Mouse (Mus musculus) embryonic fibroblast, embryonic 13.5 days (primary cell): ENCODE data around the gene Lrrc9. TPM values are rescaled to one million over a fixed set of nuclear protein-coding genes. Genes with fewer than 3 reads are reported as not detected.

ENCODE experiments used
- H3K27ac ChIP-seq: 2 replicates; pipeline ENCODE4 v1.5.1; 2012; ENCODE audit warnings: low read length, control low read depth, inconsistent platforms; ENCODE audit not compliant: insufficient read depth
- H3K4me1 ChIP-seq: 2 replicates; pipeline ENCODE4 v1.6.1; 2011; ENCODE audit warnings: low read length; ENCODE audit not compliant: control insufficient read depth, insufficient read depth
- H3K4me3 ChIP-seq: 2 replicates; pipeline ENCODE4 v1.5.1; 2011; ENCODE audit warnings: mild to moderate bottlenecking, control low read depth, low read length; ENCODE audit not compliant: insufficient read depth
- CTCF ChIP-seq: IDR thresholded peaks from 2 replicates; pipeline ENCODE4 v1.5.1; 2011; ENCODE audit warnings: mild to moderate bottlenecking, control low read depth, low read length, moderate library complexity, borderline replicate concordance; ENCODE audit not compliant: insufficient read depth
- POLR2A ChIP-seq: IDR thresholded peaks from 2 replicates; pipeline ENCODE4 v1.6.1; 2011; ENCODE audit warnings: low read depth, mild to moderate bottlenecking, control low read depth, low read length, moderate library complexity
- polyA plus RNA-seq: library from polyadenylated mRNA; stranded (reverse); fragments of >200 nt; gene quantifications from 2 replicates; pipeline ENCODE4 v1.2.4, GENCODE M21; 2011; ENCODE audit warnings: low read depth; ENCODE audit not compliant: missing spikeins, insufficient read length

Lrrc9 gene
- polyA plus RNA-seq, 1 experiment: 0.67 TPM

GRCm38 (mm10) chr12:72427722-72428126 is 13.9 kb upstream of the Lrrc9 start:
- Histone ChIP-seq H3K27ac (no peak overlapping the region), H3K4me3 (no peak overlapping the region), H3K4me1 (no peaks in the 10 kb centered on the region)
- TF ChIP-seq POLR2A (no peak), CTCF (peak; percentile 69; the same call in 1 of the 2 replicates)

DNA sequence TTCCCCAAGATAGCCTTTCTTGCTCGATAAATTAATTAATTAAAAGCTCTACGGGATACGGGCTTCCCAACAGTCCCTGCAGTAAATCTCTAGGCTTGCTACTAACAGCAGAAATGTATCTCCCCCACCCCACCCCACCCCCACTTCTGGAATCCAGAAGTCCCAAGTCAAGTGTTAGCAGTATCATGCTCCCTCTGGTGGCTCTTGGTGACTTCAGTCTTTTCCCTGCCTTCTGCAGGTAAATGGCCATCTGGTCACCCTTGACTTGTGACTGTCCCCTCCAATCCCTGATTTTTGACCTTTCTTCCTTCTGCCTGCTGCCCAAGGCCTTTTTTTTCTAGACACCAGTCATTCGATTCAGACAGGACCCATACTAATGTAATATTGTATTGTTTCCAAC is 9.5 kb upstream of the Lrrc9 start:
- Histone ChIP-seq H3K4me3 (no peak overlapping the region), H3K4me1 (no peaks in the 10 kb centered on the region), H3K27ac (no peak overlapping the region)
- no peak for TF ChIP-seq CTCF
- TF ChIP-seq POLR2A: no peak

GRCm38 (mm10) chr12:72433241-72433865 is 8.3 kb upstream of the Lrrc9 start:
- H3K27ac ChIP-seq: no peak overlapping the region
- H3K4me3 ChIP-seq: no peak overlapping the region
- no peaks in the 10 kb centered on the region for H3K4me1 ChIP-seq
- no peak for TF ChIP-seq POLR2A
- no peak for TF ChIP-seq CTCF

- H3K27ac ChIP-seq: no peak overlapping the region
- no peak for TF ChIP-seq POLR2A
- TF ChIP-seq CTCF: no peak
- no peaks in the 10 kb centered on the region for H3K4me1 ChIP-seq
- no peak overlapping the region for H3K4me3 ChIP-seq
Observed at GRCm38 (mm10) chr12:72437676-72438341, 3.9 kb upstream of the Lrrc9 start.

DNA sequence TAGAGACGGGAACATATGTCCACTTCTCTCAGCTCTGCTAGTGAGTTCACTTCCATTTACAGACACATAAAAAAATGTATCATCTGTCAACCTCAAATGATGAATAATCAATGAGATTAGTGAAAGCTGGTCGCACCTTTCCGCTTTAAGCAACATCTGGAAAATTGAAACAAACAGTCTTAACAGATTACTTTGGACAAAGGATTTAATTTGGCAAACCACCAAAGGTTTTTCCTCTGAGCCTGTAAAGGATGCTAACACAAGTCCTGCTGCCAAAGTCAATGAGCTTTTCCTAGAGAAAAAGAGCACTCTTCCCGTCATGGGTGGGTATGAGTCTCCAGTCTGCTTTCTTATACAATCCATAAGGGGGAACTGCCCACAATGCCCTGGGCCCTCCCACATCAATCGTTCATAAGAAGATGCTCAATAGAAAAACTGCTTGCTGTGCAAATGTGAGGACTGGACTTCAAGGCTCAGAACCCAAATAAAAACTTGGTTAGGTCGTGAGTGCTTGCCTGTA is 2.6 kb upstream of the Lrrc9 start:
- no peak overlapping the region for H3K27ac ChIP-seq
- H3K4me1 ChIP-seq: no peaks in the 10 kb centered on the region
- TF ChIP-seq CTCF (no peak), POLR2A (no peak)
- H3K4me3 ChIP-seq: no peak overlapping the region

GRCm38 (mm10) chr12:72453941-72454340 is 12.3 kb downstream of the Lrrc9 start:
- Histone ChIP-seq H3K4me1 (no peaks in the 10 kb centered on the region), H3K4me3 (no peak overlapping the region), H3K27ac (no peak overlapping the region)
- no peak for TF ChIP-seq CTCF
- no peak for TF ChIP-seq POLR2A

- Histone ChIP-seq H3K4me1 (no peaks in the 10 kb centered on the region), H3K4me3 (no peak overlapping the region), H3K27ac (no peak overlapping the region)
- no peak for TF ChIP-seq POLR2A
- TF ChIP-seq CTCF: no peak
Observed at GRCm38 (mm10) chr12:72461191-72461893, 19.7 kb downstream of the Lrrc9 start.

DNA sequence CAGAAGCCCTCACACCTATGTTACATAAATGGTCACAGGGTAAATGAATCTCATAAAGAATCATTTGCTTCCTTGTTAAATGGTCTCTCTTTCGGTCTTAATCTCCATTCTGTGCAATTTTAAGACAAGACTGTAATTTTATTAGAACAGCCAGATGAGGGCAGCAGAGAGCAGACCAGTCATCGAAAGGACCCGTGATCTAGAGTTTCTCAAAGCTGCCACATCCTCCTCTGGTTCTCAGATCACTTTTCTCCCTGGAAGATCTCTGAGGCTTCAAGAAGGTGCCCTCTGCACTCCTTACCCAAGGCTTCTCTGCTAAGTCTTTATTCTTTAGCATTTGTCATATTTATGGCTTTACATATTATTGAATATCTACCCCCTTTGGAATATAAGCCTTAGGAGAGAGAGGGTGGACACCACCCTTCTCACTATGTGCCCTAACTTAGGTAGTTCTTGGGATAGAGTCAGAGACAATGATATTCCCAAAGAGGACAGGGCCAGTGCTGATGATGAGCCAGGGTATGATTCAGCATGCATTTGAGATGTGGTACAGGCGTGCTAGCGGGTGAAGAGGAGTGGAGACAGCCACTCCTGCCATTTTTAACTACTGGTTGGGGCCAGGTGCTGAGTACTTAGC is 20.3 kb downstream of the Lrrc9 start:
- no peak overlapping the region for H3K4me3 ChIP-seq
- H3K4me1 ChIP-seq: no peaks in the 10 kb centered on the region
- TF ChIP-seq POLR2A: no peak
- TF ChIP-seq CTCF: no peak
- H3K27ac ChIP-seq: no peak overlapping the region

- H3K27ac ChIP-seq: no peak overlapping the region
- TF ChIP-seq POLR2A: no peak
- TF ChIP-seq CTCF: no peak
- no peak overlapping the region for H3K4me3 ChIP-seq
- H3K4me1 ChIP-seq: no peaks in the 10 kb centered on the region
Observed at GRCm38 (mm10) chr12:72465826-72466501, 24.3 kb downstream of the Lrrc9 start.

DNA sequence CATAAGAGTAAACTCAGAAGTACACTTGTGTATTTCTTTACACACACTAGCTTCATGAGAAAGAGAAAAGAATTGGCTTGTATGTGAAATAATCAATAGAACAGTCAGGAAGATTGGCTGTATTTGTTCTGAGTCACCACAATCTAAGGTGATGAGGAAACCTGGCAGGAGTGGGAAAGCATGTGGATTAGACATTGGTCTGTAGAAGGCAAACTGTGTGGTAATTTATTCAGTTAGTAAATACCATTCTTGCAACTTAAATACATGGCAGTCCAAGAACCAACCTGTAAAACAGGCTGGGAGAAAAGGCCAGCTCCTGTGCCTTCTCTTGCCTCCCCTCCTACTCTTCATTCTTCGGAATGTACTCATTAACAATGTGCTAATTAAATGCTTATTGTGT is 25.6 kb downstream of the Lrrc9 start:
- TF ChIP-seq CTCF (no peak), POLR2A (no peak)
- Histone ChIP-seq H3K4me3 (no peak overlapping the region), H3K27ac (no peak overlapping the region), H3K4me1 (no peaks in the 10 kb centered on the region)
